Mouse (Mus musculus): ENCODE results near the gene Slc29a4.

Gene Slc29a4

GRCm38 (mm10) chr5:142739941-142740340 lies 47.6 kb downstream of the Slc29a4 start:
- DNase-seq (ENCODE audit: low read depth, low spot score), result no peak

GRCm38 (mm10) chr5:142747026-142747629 lies 54.8 kb downstream of the Slc29a4 start:
- no peak for DNase-seq (ENCODE audit: low read depth, low spot score)

- DNase-seq (ENCODE audit: low read depth, low spot score), result no peak
Observed at GRCm38 (mm10) chr5:142750173-142750572, 57.9 kb downstream of the Slc29a4 start.

GRCm38 (mm10) chr5:142752241-142752640 lies 59.9 kb downstream of the Slc29a4 start:
- DNase-seq (ENCODE audit: low read depth, low spot score), result no peak

GRCm38 (mm10) chr5:142759786-142760185 lies 67.5 kb downstream of the Slc29a4 start:
- no peak for DNase-seq (ENCODE audit: low read depth, low spot score)

- DNase-seq (ENCODE audit: low read depth, low spot score), result no peak
Observed at GRCm38 (mm10) chr5:142761326-142761983, 69.1 kb downstream of the Slc29a4 start.

- no peak for DNase-seq (ENCODE audit: low read depth, low spot score)
Observed at GRCm38 (mm10) chr5:142762082-142762807, 69.9 kb downstream of the Slc29a4 start.

- no peak for DNase-seq (ENCODE audit: low read depth, low spot score)
Observed at GRCm38 (mm10) chr5:142764306-142764705, 72.0 kb downstream of the Slc29a4 start.

GRCm38 (mm10) chr5:142764889-142765288 lies 72.6 kb downstream of the Slc29a4 start:
- DNase-seq (ENCODE audit: low read depth, low spot score), result no peak

GRCm38 (mm10) chr5:142766708-142767107 lies 74.4 kb downstream of the Slc29a4 start:
- no peak for DNase-seq (ENCODE audit: low read depth, low spot score)

- DNase-seq (ENCODE audit: low read depth, low spot score), result peak; percentile 74
Observed at GRCm38 (mm10) chr5:142767937-142768336, 75.6 kb downstream of the Slc29a4 start.

GRCm38 (mm10) chr5:142768352-142769267 lies 76.3 kb downstream of the Slc29a4 start:
- DNase-seq (ENCODE audit: low read depth, low spot score), result no peak

GRCm38 (mm10) chr5:142769641-142770040 lies 77.3 kb downstream of the Slc29a4 start:
- no peak for DNase-seq (ENCODE audit: low read depth, low spot score)

- DNase-seq (ENCODE audit: low read depth, low spot score), result no peak
Observed at GRCm38 (mm10) chr5:142771034-142771433, 78.7 kb downstream of the Slc29a4 start.

- DNase-seq (ENCODE audit: low read depth, low spot score), result no peak
Observed at GRCm38 (mm10) chr5:142771964-142772363, 79.7 kb downstream of the Slc29a4 start.

All from retina, postnatal 7 days (tissue).